Mouse (Mus musculus) T-helper 17 cell (primary cell): Measurements from ENCODE around the gene Pla2g5.
"Not testable (repeated sequence)": the region's sequence is repeated elsewhere in the genome, so short reads cannot be mapped to it uniquely, and the experiment has no call there.

Experiments used
- in situ Hi-C, 2 experiments: fragments of 300-600 bp; cut with MboI, MseI; formaldehyde crosslinking; loops; 1 replicate in 1 of 2; 2 replicates in 1 of 2; pipeline ENCODE4 v1.15.1; 2025; ENCODE audit warnings: high pct_unique_total_duplicates in 2 of 2

Gene Pla2g5

GRCm38 (mm10) chr4:138863344-138863998, at the start of gene Pla2g5:
Pla2g5 (minus strand) TSS chr4:138863482.
- in situ Hi-C loops = loop anchor here in 1 of 2 experiments (10.0 kb wide), 1 partner anchor 549 kb away; no protein-coding TSS in a partner anchor

GRCm38 (mm10) chr4:138905624-138906337, 42.5 kb upstream of the Pla2g5 start:
- in situ Hi-C loops = no loop called here

- in situ Hi-C loops = no loop called here
Observed at GRCm38 (mm10) chr4:138899361-138899760, 36.1 kb upstream of the Pla2g5 start.

- in situ Hi-C loops = not testable (repeated sequence)
Observed at GRCm38 (mm10) chr4:138893789-138894188, 30.5 kb upstream of the Pla2g5 start.

- in situ Hi-C loops = no loop called here
Observed at GRCm38 (mm10) chr4:138892655-138893054, 29.4 kb upstream of the Pla2g5 start.

GRCm38 (mm10) chr4:138889635-138890034, 26.4 kb upstream of the Pla2g5 start:
- in situ Hi-C loops = no loop called here

- in situ Hi-C loops = no loop called here
Observed at GRCm38 (mm10) chr4:138889165-138889564, 25.9 kb upstream of the Pla2g5 start.

- in situ Hi-C loops = no loop called here
Observed at GRCm38 (mm10) chr4:138884261-138884660, 21.0 kb upstream of the Pla2g5 start.

- in situ Hi-C loops = no loop called here
Observed at GRCm38 (mm10) chr4:138882179-138882578, 18.9 kb upstream of the Pla2g5 start.

GRCm38 (mm10) chr4:138880811-138881584, 17.7 kb upstream of the Pla2g5 start:
- in situ Hi-C loops = no loop called here

GRCm38 (mm10) chr4:138879808-138880207, 16.5 kb upstream of the Pla2g5 start:
- in situ Hi-C loops = no loop called here

GRCm38 (mm10) chr4:138878783-138879182, 15.5 kb upstream of the Pla2g5 start:
- in situ Hi-C loops = no loop called here

GRCm38 (mm10) chr4:138877731-138878130, 14.4 kb upstream of the Pla2g5 start, which contains the start of gene Pla2g2e:
Pla2g2e (plus strand) TSS chr4:138877942.
- in situ Hi-C loops = no loop called here

- in situ Hi-C loops = no loop called here
Observed at GRCm38 (mm10) chr4:138875986-138876385, 12.7 kb upstream of the Pla2g5 start.

- in situ Hi-C loops = not testable (repeated sequence)
Observed at GRCm38 (mm10) chr4:138875275-138875674, 12.0 kb upstream of the Pla2g5 start.

- in situ Hi-C loops = no loop called here
Observed at GRCm38 (mm10) chr4:138873864-138874263, 10.6 kb upstream of the Pla2g5 start, which contains the start of gene Gm13030. Gm13030 (minus strand) TSS chr4:138873964.

GRCm38 (mm10) chr4:138868666-138869065, 5.4 kb upstream of the Pla2g5 start:
- in situ Hi-C loops = loop anchor here in 1 of 2 experiments (10.0 kb wide), 1 partner anchor 554 kb away; no protein-coding TSS in a partner anchor

GRCm38 (mm10) chr4:138866413-138866812, 3.1 kb upstream of the Pla2g5 start:
- in situ Hi-C loops = loop anchor here in 1 of 2 experiments (10.0 kb wide), 1 partner anchor 552 kb away; no protein-coding TSS in a partner anchor

- in situ Hi-C loops = loop anchor here in 1 of 2 experiments (10.0 kb wide), 1 partner anchor 551 kb away; no protein-coding TSS in a partner anchor
Observed at GRCm38 (mm10) chr4:138865991-138866390, 2.7 kb upstream of the Pla2g5 start.

GRCm38 (mm10) chr4:138865092-138865491, 1.8 kb upstream of the Pla2g5 start:
- in situ Hi-C loops = loop anchor here in 1 of 2 experiments (10.0 kb wide), 1 partner anchor 550 kb away; no protein-coding TSS in a partner anchor

GRCm38 (mm10) chr4:138859728-138860127, 3.6 kb downstream of the Pla2g5 start:
- in situ Hi-C loops = loop anchor here (5.0 to 10.0 kb wide), 3 partner anchors 407 to 545 kb away; partner anchors contain the start of gene Camk2n1 (in 1 of the 2)
